Mouse (Mus musculus) midbrain, embryonic 13.5 days (tissue): Measurements from ENCODE around the gene Pth2r. TPM values are rescaled to one million over a fixed set of nuclear protein-coding genes. Genes with fewer than 3 reads are reported as not detected.

Source experiments
- ATAC-seq: fragments of 200-750 bp; cut with Nextera tagmentation; 2 replicates; pipeline ENCODE4 v1.8.0; 2017; ENCODE audit warnings: mild to moderate bottlenecking, moderate TSS enrichment, moderate library complexity
- H3K27ac ChIP-seq: fragments of 300-500 bp; sonication (generic); 2 replicates; pipeline ENCODE4 v1.5.1; 2015; ENCODE audit warnings: inconsistent platforms, mild to moderate bottlenecking, moderate library complexity
- H3K27me3 ChIP-seq: fragments of 300-500 bp; sonication (generic); 2 replicates; pipeline ENCODE4 v1.6.1; 2015; ENCODE audit warnings: mild to moderate bottlenecking, inconsistent platforms
- H3K36me3 ChIP-seq: fragments of 300-500 bp; sonication (generic); 2 replicates; pipeline ENCODE4 v1.6.1; 2015; ENCODE audit warnings: mild to moderate bottlenecking, inconsistent platforms
- H3K4me1 ChIP-seq: fragments of 300-500 bp; sonication (generic); replicated peaks from 2 replicates; pipeline ENCODE4 v1.6.1; 2015; ENCODE audit warnings: inconsistent platforms
- H3K4me2 ChIP-seq: fragments of 300-500 bp; sonication (generic); replicated peaks from 2 replicates; pipeline ENCODE4 v1.6.1; 2015; ENCODE audit warnings: moderate library complexity, mild to moderate bottlenecking, inconsistent platforms
- H3K4me3 ChIP-seq: fragments of 300-500 bp; sonication (generic); replicated peaks from 2 replicates; pipeline ENCODE4 v1.5.1; 2015; ENCODE audit warnings: mild to moderate bottlenecking, inconsistent platforms
- H3K9ac ChIP-seq: fragments of 300-500 bp; sonication (generic); replicated peaks from 2 replicates; pipeline ENCODE4 v1.6.1; 2015; ENCODE audit warnings: mild to moderate bottlenecking, inconsistent platforms
- H3K9me3 ChIP-seq: fragments of 300-500 bp; sonication (generic); 2 replicates; pipeline ENCODE4 v1.6.1; 2016; ENCODE audit warnings: mild to moderate bottlenecking, inconsistent platforms
- WGBS: fragments of 180-500 bp; shearing (Covaris S2); methylation state at CpG from one replicate; pipeline ENCODE4 v1.1.7; 2015; 5-methylcytosine and 5-hydroxymethylcytosine counted together
- polyA plus RNA-seq: library from polyadenylated mRNA; unstranded; fragments of >200 nt; fragmentation: Nextera tagmentation; extraction: Ambion mirVana; gene quantifications from 2 replicates; pipeline ENCODE4 v1.2.1, GENCODE M21; 2015

Gene Pth2r
- polyA plus RNA-seq, 1 experiment from 2014 or later, result 0.34 TPM

DNA sequence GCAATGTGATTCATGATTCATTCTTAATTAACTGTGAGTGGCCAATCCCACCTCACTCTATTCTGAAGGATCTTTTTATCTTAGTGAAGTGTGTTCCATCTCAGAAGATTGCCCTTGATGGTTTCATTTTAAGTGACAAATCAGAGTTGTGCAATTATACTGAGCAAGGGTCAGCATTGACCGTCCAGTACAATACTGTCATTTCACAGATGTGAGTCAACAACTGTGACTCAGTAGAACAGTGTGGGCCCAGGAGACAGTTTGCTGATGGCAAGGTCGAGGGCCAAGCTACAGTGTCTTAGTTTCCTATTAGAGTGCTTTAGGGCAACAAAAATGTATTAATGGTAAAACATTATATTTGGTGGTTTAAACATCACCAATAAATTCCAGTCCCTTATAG is 55.9 kb downstream of the Pth2r start:
- H3K4me1 ChIP-seq, result 0 out of 2 replicates have a peak, but pooled peaks cover 5% of the 10 kb centered on the region
- no peak for ATAC-seq
- no peak overlapping the region for H3K4me3 ChIP-seq
- H3K9ac ChIP-seq, result no peak overlapping the region
- H3K4me2 ChIP-seq, result no peak overlapping the region
- H3K27ac ChIP-seq, result no peak overlapping the region
- H3K27me3 ChIP-seq, result no peaks in the 10 kb centered on the region
- WGBS, result 81% methylated on average over 2 of the region's 2 CpGs
- no peaks in the 10 kb centered on the region for H3K36me3 ChIP-seq
- H3K9me3 ChIP-seq, result no peaks in the 10 kb centered on the region

DNA sequence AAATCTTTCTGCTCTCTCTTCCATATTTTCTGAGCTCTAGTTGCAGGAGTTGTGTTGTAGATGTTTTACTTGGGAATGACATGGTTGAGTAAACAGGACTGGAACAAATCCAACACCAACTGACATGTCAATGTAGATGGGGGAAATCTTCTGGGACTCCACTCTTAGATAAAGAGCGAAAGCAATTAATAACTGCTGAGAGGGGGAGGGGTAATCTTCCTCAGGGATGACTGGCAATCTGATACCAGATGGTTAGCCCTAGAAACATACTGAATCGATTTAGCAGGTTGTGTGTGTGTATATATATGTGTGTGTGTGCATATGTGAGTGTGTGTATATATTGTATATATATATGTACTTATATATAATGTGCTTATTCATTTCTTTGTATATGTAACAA is 58.4 kb downstream of the Pth2r start:
- Histone ChIP-seq H3K4me2 (no peak overlapping the region), H3K36me3 (no peaks in the 10 kb centered on the region), H3K4me3 (no peak overlapping the region), H3K4me1 (0 out of 2 replicates have a peak, but pooled peaks cover 5% of the 10 kb centered on the region), H3K9ac (no peak overlapping the region), H3K27ac (no peak overlapping the region), H3K27me3 (no peaks in the 10 kb centered on the region), H3K9me3 (no peaks in the 10 kb centered on the region)
- 45% methylated on average over 2 of the region's 2 CpGs for WGBS
- peak; percentile 24; the same call in 1 of the 2 replicates for ATAC-seq

DNA sequence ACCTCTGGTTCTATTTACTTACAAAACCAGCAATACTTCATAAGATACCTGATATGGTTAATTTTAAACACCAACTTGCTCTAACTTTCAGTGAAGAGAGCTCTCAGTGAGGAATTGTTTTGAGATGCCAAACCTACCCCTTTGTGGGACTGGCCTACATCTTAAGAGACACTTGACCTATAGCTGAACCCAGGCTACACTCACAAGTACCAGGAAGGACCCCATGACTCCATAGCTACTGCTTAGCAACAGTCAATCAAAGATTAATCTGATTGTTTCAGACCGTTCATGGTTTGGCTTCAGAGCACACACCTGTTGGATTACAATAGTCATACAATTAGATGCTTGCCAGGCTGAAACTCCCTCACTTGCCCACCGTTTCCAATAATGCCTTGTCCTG is 71.1 kb downstream of the Pth2r start:
- H3K36me3 ChIP-seq, result no peaks in the 10 kb centered on the region
- 32% methylated on average over 2 of the region's 2 CpGs for WGBS
- no peaks in the 10 kb centered on the region for H3K9me3 ChIP-seq
- no peak overlapping the region for H3K27ac ChIP-seq
- H3K4me1 ChIP-seq, result no peaks in the 10 kb centered on the region
- no peak for ATAC-seq
- no peak overlapping the region for H3K4me3 ChIP-seq
- no peaks in the 10 kb centered on the region for H3K27me3 ChIP-seq
- no peak overlapping the region for H3K4me2 ChIP-seq
- H3K9ac ChIP-seq, result no peak overlapping the region

DNA sequence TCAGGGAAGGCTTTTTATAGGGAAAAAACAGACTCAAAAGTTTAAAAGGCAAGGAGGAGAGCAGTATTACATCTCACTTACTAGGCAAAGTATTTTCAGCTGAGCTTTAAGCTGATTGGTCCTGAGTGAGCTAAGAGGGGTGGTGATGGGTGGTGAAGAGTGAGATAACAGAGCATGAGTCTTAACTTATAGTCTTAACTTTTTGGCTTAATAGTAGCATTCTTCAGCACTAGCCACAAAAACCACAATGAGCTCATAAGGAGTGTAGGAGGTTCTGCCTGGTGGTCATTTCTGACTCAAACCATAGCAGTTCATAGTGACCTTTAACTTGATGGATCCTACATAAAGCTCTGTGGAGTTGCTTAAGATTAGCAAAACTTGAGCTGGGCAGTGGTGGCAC is 72.3 kb downstream of the Pth2r start:
- H3K9me3 ChIP-seq, result no peaks in the 10 kb centered on the region
- H3K27ac ChIP-seq, result no peak overlapping the region
- no peak overlapping the region for H3K4me2 ChIP-seq
- ATAC-seq, result no peak
- no peak overlapping the region for H3K9ac ChIP-seq
- no peaks in the 10 kb centered on the region for H3K4me1 ChIP-seq
- H3K27me3 ChIP-seq, result no peaks in the 10 kb centered on the region
- no peaks in the 10 kb centered on the region for H3K36me3 ChIP-seq
- no peak overlapping the region for H3K4me3 ChIP-seq

DNA sequence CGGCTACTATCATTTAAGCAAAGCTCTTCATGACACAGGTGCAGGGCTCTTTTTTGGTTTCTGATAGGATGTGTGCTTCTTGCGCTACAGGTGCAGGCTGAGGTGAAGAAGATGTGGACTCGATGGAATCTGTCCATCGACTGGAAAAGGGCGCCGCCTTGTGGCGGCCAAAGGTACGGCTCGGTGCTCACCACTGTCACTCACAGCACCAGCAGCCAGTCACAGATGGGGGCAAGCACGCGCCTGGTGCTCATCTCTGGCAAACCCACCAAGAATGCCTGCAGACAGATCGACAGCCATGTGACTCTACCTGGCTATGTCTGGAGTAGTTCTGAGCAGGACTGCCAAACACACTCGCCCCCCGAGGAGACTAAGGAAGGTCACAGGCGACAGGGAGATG is 106.5 kb downstream of the Pth2r start:
- Histone ChIP-seq H3K27ac (no peak overlapping the region), H3K9me3 (no peaks in the 10 kb centered on the region), H3K9ac (no peak overlapping the region), H3K27me3 (no peaks in the 10 kb centered on the region), H3K4me3 (no peak overlapping the region), H3K4me1 (no peaks in the 10 kb centered on the region), H3K4me2 (no peak overlapping the region), H3K36me3 (no peaks in the 10 kb centered on the region)
- ATAC-seq, result no peak; the same call in 1 of the 2 replicates
- 38% methylated on average over 15 of the region's 15 CpGs for WGBS

DNA sequence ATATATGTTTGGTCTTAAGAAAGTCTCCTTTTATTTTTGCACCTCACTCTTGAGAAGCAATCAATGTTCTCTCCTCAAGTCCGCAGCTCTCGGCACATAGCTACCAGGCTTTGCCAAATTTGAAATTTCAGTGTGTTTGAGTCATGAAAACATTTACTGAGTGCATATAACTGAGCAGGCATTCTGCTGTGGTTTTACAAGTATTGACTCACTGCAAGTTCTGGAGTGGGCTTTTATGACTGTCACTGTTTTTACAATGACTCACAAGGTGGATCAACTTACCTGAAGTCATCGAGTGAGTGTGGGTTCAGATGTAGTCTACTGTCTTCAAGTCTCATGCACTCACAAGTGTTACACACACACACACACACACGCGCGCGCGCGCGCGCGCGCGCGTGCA is 107.8 kb downstream of the Pth2r start:
- no peak overlapping the region for H3K9ac ChIP-seq
- H3K4me3 ChIP-seq, result no peak overlapping the region
- WGBS, result 98% methylated on average over 15 of the region's 15 CpGs
- no peak overlapping the region for H3K4me2 ChIP-seq
- no peak for ATAC-seq
- no peaks in the 10 kb centered on the region for H3K27me3 ChIP-seq
- no peaks in the 10 kb centered on the region for H3K36me3 ChIP-seq
- no peaks in the 10 kb centered on the region for H3K9me3 ChIP-seq
- no peaks in the 10 kb centered on the region for H3K4me1 ChIP-seq
- H3K27ac ChIP-seq, result no peak overlapping the region

DNA sequence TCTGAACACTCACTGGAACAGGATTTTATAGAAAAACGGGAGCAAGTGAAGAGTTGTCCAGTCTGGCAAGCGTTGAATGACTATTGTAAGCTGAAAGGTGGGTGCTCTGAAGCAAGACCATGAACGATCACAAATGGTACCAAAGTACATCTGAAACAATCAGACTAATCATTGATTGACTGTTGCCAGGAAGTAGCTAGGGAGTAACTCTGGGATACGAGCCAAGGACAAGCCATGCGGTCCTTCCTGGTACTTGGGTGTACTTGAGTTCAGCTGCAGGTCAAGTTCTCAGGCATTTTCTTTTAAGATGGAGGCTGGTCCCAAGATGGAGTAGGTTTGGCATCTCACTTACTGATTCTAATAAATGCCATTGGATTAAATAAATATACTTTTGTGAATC is 125.6 kb downstream of the Pth2r start:
- ATAC-seq, result no peak
- Histone ChIP-seq H3K9ac (no peak overlapping the region), H3K4me1 (no peaks in the 10 kb centered on the region), H3K4me3 (no peak overlapping the region), H3K4me2 (no peak overlapping the region), H3K27me3 (no peaks in the 10 kb centered on the region), H3K27ac (no peak overlapping the region), H3K9me3 (no peaks in the 10 kb centered on the region), H3K36me3 (no peaks in the 10 kb centered on the region)
- 86% methylated on average over 5 of the region's 5 CpGs for WGBS

DNA sequence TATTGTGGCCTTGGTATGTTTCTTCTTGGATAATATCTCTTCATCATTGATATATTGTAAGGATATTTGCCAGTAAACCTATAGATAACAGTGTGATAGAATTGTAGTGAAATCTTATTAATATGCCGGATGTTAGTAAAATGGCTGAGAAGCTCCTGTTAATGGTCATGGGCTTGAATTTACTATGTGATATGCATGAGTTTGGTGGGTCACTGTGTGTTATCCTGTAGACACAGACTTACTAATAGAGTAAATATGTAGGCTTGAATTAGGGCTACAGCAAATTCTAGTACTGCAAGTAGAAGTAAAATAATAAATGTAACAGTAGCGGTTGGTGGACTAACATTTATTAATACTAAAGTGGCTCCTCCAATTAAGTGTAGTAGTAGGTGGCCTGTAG is 139.1 kb downstream of the Pth2r start:
- Histone ChIP-seq H3K4me2 (no peak overlapping the region), H3K36me3 (no peaks in the 10 kb centered on the region), H3K9me3 (no peaks in the 10 kb centered on the region), H3K4me1 (no peaks in the 10 kb centered on the region), H3K27me3 (no peaks in the 10 kb centered on the region), H3K27ac (no peak overlapping the region), H3K9ac (no peak overlapping the region), H3K4me3 (no peak overlapping the region)
- ATAC-seq, result no peak
- 97% methylated on average over 2 of the region's 2 CpGs for WGBS

DNA sequence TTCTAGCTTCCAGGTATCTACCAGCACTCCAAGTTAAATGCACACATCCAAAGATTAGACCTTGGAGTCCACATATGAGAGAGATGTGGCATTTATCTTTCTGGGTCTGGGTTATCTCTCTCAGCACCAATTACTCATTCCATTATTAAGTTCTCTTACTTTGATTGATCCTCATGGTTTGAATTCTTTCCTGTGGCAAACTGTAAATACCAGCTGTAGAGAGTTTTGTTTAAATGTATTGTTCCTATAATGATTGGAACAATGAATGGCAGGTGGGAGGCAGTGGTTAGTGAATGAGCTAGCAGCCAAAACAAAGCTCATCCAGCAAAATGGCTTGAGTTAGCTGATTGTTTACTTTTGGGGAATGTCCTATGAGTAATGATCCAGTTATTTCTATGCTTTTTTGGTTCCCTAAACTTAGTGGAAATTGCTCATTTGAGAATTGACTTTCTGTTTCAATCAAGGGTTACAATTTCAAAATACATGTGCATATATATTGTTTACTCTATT is 140.7 kb downstream of the Pth2r start:
- no peak overlapping the region for H3K4me2 ChIP-seq
- H3K27ac ChIP-seq, result no peak overlapping the region
- no peak for ATAC-seq
- no peaks in the 10 kb centered on the region for H3K27me3 ChIP-seq
- no peak overlapping the region for H3K9ac ChIP-seq
- no peaks in the 10 kb centered on the region for H3K4me1 ChIP-seq
- no peak overlapping the region for H3K4me3 ChIP-seq
- no peaks in the 10 kb centered on the region for H3K36me3 ChIP-seq
- H3K9me3 ChIP-seq, result no peaks in the 10 kb centered on the region

Other genes with a start within 250 kb of the Pth2r start
- gene Akr1cl, start 249.3 kb upstream of the Pth2r start, polyA plus RNA-seq, result 0.12 and 0.36 TPM in 2 replicates
- gene Cryge, start 230.9 kb upstream of the Pth2r start, polyA plus RNA-seq, result not detected in 2 replicates
- not detected in 2 replicates for gene Crygd, start 218.6 kb upstream of the Pth2r start, polyA plus RNA-seq
- not detected in 2 replicates for gene Crygc, start 208.4 kb upstream of the Pth2r start, polyA plus RNA-seq
- 0.30 TPM in 1 of 2 replicates, not detected in the other for gene Crygb, start 199.8 kb upstream of the Pth2r start, polyA plus RNA-seq
- not detected in 2 replicates for gene Cryga, start 178.7 kb upstream of the Pth2r start, polyA plus RNA-seq
- gene Gm28845, start 162.5 kb upstream of the Pth2r start, polyA plus RNA-seq, result not detected in 2 replicates
- gene D630023F18Rik, start 158.8 kb upstream of the Pth2r start, polyA plus RNA-seq, result 0.26 and 0.27 TPM in 2 replicates
- gene Idh1, start 95.6 kb upstream of the Pth2r start, polyA plus RNA-seq, result 517 and 568 TPM in 2 replicates
- gene Pikfyve, start 95.4 kb upstream of the Pth2r start, polyA plus RNA-seq, result 14.4 and 16.2 TPM in 2 replicates